Mouse (Mus musculus) erythroblast, embryonic 14.5 days (primary cell): Measurements from ENCODE around the gene Xrcc3.

Experiments used
- GATA1 ChIP-seq: IDR thresholded peaks from 2 replicates; pipeline ENCODE4 v1.6.1; 2012; ENCODE audit warnings: low read length, inconsistent platforms, mixed read lengths
- TAL1 ChIP-seq: IDR thresholded peaks from 3 replicates; pipeline ENCODE4 v1.6.1; 2012; ENCODE audit warnings: low read length, inconsistent platforms, mixed read lengths

GRCm38 (mm10) chr12:111832643-111833042 lies 19.0 kb upstream of the Xrcc3 start:
- TF ChIP-seq GATA1 (no peak), TAL1 (no peak)
